Mouse (Mus musculus) ES-Bruce4 (cell line): ENCODE measurements around the gene Slc37a3.

Experiments
- CTCF ChIP-seq: IDR thresholded peaks from one replicate; pipeline ENCODE4 v1.8.1; 2011; ENCODE audit warnings: low read depth, low read length
- EP300 ChIP-seq: IDR thresholded peaks from 2 replicates; pipeline ENCODE4 v1.6.1; 2011; ENCODE audit warnings: low read depth, low read length; ENCODE audit not compliant: insufficient read depth

DNA sequence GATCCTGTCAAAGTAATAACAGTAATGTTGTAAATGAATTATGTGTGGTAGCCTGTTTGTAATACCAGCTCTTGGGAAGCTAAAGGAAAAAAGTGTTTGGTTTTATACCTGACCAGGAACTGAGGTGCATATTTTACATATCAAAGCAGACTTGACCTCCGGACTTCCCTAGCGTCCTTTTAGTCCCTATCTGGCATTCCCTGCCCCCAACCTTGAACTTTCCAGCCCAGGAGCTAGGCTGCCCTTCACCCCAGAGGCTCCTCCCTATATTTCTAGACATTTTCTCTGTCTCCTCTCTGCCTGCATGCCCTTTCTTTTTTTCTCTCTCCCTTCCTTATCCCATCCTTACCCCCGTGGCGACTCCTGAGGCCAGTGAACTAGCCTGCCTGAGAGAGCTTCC is 43.4 kb upstream of the Slc37a3 start:
- TF ChIP-seq CTCF, result no peak
- TF ChIP-seq EP300, result peak; percentile 91
